Mouse (Mus musculus) heart, adult 11 months (tissue): ENCODE measurements around the gene Otulinl.

Experiments
- DNase-seq: peaks from one replicate; pipeline ENCODE4 v3.0.0; 2022

Gene Otulinl

GRCm38 (mm10) chr15:27655015-27655414, 26.4 kb downstream of the Otulinl start:
- peak; percentile 67 for DNase-seq

GRCm38 (mm10) chr15:27647686-27648085, 33.7 kb downstream of the Otulinl start:
- DNase-seq, result no peak

DNA sequence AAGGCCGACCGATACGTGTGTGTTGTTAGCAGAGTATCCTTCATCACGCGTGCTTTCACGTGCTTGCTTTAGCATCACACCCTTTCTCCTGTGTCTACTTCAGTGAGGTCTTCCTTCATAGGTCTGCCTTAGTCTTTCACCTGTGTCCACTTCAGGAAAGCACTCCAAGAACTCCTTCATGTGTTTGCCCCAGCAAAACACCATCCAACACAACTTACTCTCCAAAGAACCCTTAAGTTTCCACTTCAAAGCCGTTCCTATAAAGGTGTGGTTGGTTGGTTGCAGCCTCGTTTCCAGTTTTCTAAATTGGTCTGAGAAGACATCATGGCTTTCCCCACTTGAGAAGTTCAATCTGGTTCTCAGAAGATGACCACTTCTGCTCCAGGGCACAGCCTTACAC, 34.7 kb downstream of the Otulinl start:
- no peak for DNase-seq

DNA sequence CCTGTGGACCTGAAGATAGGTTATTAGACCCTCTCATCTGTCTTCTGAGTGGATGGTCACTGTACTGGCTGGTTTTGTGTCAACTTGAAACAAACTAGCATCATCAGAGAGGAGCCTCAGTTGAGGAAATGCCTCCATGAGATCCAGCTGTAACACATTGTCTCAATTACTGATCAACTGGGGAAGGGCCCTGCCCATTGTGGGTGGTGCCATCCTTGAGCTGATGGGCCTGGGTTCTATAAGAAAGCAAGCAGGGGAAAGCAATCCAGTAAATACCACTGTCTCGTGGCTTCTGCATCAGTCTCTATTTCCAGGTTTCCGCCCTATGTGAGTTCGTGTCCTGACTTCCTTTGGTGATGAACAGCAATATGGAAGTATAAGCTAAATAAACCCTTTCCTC, 36.1 kb downstream of the Otulinl start:
- DNase-seq, result peak; percentile 71

DNA sequence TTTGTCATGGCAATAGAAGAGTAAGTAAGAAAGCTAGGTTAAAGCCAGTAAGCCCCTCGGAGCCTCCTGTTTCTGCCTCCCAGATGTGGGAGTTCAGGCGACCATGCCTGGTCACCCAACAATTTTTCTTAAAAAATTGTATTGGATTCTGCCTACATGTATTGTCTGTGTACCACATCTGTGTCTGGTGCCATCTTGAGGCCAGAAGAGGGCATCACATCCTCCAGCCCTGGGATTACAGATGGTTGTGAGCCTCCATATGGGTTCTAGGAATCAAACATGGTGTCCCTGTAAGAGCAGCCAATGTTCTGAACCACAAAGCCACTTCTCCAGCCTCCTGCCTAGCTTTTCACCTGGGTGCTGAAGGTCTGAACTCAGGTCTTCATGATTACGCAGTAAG, 38.5 kb downstream of the Otulinl start:
- DNase-seq, result peak; percentile 93

DNA sequence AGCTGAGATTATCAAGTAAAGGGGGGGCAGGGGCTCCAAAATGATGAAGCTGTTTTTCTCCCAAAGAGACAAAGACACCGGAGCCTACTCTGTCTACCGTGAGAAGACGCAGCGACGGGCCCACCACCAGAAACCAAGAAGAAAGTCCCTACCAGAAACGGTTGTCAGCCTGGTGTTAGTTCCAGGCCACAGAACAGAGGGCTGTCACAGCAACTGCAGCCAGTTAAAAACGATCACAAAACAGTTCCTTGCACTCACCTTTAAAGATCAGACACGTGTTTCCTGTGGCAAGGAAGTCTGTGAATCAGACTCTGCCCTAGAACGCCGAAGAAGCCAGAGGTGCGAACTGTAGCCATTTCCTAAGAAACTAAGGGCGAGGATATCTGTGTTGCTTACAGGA, 40.2 kb downstream of the Otulinl start:
- DNase-seq, result peak; percentile 73

DNA sequence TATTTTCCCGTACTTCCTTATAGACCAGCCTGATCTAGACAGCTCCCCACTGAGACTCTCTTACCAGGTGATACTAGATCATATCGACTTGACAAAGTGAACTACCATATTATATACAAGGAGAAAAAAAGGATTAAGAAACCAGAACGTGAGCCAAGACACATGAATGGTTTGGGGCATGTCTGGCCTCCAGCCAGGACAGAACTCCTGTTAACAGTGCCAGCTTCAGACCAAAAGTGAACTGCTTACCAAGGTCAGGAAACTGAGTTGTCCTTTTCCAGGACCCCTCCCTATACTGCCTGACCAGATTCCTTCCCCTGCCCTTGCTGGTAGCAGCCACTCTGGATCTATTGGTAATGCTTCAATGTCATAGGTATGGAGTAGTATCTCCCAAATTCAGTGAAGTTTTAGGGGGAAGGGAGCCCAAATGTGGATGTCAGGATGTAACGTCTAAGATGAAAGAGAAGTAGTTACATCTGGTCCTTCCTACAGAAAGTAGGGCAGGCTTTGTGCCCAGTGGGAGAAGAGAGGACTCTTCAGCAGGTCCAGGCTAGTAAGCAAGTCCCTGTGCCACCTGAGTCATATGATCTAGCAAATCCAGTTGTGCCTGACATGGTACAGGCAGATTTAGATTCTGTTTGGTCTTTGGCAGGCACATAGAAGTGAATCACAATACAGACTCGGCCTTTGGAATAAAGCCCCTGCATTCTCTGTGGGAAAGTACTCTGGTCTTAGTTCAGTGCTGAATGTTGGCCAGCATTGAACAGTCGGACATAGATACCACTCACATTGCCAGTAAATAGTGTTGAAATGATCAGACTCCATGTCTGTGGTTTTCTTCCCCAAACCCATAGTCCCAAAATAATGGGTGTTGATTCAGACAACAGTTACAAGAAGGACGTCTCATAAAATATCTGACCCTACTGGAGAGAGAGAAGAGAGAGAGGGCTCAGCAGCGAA, 47.2 kb downstream of the Otulinl start:
- peak; percentile 82 for DNase-seq

GRCm38 (mm10) chr15:27630601-27631383, 50.6 kb downstream of the Otulinl start, which contains the start of gene Otulin:
Gene Otulin, minus strand, starts transcription at chr15:27630693.
- peak; percentile 100 for DNase-seq

GRCm38 (mm10) chr15:27629800-27630600, 51.4 kb downstream of the Otulinl start:
- DNase-seq, result peak; percentile 91

- DNase-seq, result peak; percentile 64
These were observed 52.3 kb downstream of the Otulinl start for GRCm38 (mm10) chr15:27629046-27629445.

GRCm38 (mm10) chr15:27627794-27628193, 53.6 kb downstream of the Otulinl start:
- no peak for DNase-seq

GRCm38 (mm10) chr15:27626314-27626713, 55.1 kb downstream of the Otulinl start:
- no peak for DNase-seq

GRCm38 (mm10) chr15:27625890-27626255, 55.5 kb downstream of the Otulinl start:
- DNase-seq, result no peak

DNA sequence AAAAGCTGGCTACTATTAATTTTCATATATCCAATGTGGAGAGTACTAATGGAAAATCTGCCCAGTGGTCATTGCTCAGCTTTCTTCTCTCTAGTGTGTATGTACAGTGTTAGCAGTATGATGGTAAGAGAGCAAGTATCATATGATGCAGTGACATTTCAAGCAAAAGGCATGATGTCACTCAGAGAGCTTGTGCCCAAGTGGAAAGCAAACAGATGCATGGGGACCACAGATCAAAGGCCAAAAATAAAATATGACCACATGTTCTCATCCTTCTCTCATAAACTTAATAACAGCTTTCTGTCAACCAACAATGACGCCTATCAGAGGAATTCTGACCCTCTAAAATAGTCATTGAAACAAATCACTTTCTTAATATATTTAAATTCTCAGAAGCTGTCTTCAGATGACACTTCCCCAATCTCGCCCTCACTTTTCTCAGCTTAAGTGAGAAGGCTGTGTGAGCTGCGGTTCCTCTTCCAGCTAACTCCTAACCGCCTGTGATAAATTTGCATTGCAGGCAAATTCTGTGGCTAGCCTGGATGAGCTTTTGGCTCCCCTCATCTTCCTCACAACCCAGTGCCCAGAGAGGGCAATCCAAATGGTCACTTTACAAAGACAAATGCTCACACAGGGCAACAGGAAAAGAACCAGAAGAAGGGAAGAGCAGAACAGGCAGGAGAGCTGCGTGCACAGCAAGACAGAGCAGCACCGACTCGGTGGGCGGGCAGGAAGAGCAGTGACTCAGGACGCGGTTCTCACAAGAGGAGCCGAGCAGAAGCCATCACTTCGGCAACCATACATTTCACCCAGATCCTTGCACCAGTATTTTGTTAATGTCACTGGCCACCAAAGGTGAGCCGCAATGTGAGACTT, 56.1 kb downstream of the Otulinl start:
- DNase-seq, result peak; percentile 92

- no peak for DNase-seq
These were observed 58.1 kb downstream of the Otulinl start for GRCm38 (mm10) chr15:27623286-27623685.

DNA sequence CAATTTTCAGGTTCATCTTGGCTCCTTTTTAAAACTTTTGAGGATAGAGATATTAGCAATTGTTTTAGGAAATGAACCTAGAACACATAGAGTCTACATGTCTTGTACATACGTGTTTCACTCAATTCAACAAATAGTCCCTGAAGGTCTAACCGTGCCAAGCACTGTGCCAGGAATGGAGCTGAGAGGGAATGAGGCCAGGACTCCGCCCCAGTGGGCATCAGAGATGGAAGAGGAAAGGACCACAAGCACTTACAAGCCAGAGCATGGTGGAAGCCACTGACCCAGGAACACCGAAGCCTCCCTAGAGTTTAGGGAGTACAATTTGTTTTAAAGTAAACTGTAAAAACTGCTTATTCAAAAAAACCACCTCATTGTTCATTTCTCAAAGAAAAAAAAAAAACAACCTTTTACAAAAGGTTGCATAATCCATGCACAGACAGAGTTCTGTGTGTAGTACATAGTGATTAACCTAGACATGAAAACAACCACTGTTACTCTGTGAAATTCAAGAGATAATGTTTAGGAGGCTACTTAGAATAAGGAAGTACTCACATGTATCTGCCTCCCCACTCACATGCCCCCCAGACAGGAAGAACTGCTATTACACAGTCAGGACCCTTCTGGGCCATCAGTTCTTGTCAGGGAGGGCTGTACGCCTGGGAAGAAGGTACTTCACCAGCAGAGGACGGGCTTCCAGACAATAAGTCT, 60.7 kb downstream of the Otulinl start:
- no peak for DNase-seq

DNA sequence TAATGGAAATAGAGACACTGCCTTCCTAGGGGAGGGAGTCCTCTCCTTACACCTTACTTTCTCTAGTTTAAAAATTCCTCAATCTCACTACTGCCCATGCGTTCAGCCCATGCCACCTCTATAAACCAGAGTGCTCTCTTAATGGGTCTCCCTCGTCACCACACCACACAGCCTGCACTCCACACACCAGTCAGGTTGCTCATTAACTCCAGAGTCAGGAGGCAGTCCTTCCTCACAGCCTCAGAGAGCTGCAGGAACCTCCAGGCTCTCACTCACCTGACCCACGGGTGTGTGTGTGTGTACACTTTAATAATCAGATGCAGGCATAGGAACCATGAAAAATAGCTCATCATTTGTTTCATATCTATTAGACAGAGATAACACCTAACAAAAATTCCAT, 61.7 kb downstream of the Otulinl start:
- no peak for DNase-seq

GRCm38 (mm10) chr15:27618778-27619533, 62.4 kb downstream of the Otulinl start:
- peak; percentile 72 for DNase-seq

DNA sequence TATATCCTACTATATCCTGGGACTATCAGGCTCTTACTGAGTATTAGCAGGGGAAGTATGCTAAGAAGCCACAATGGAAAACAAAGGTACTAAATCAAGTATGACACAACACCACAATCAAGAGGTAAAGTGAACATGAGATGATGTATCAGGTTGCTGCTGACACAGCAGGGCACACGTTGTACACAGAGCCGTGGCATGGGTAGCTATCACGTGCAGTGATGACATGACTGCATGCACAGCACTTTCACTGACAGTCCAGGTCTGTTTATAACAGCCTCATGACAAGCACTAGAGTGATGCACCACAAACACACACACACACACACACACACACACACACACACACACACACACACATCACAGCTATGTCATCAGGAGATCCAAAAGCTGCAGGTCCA, 64.2 kb downstream of the Otulinl start:
- no peak for DNase-seq

GRCm38 (mm10) chr15:27616159-27616558, 65.2 kb downstream of the Otulinl start:
- DNase-seq, result peak; percentile 99
